In the genomic region with DNA sequence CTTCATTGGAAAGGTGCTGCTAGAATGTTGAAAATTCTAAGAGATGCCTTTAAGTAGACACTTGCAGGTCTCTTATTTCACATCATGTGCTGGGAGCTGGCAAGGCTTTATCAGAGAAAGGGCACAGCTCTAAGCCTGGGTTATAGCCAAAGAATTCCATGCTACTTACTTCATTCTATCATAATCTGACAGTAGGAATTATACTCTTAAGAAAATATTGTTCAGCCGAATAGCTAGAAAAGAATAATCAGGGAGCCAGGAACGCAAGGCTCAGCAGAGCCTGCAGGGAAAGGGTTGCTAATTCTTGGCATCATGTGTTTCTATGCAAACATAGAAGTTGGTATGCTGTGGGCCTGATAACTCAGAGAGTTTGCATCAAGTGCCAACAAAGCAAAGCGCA, we compare ENCODE assay signal across 18 mouse cellular contexts. TPM values are rescaled to one million over a fixed set of nuclear protein-coding genes. Genes with fewer than 3 reads are reported as not detected.
DNase-seq lines count a peak whose midpoint lies in the region; ATAC-seq and TF ChIP-seq lines count a peak whose summit lies in the region.
"Had no signal": no experiment of that assay in that cellular context is flagged by ENCODE, and none has a peak within 500 bp of the region (broad histone marks: within the 10 kb centered on the region; RNA-seq: fewer than 3 reads in every experiment).

No protein-coding gene starts in this region.

- H3K4me2 ChIP-seq in heart, postnatal 0 days (ENCODE audit: low read depth, low read length), result peak overlapping the region; percentile 11; the same call in 1 of the 2 replicates
- peak overlapping the region; percentile 12 for H3K4me2 ChIP-seq in myocyte (ENCODE audit: low read depth)
- H3K4me2 ChIP-seq: limb, embryonic 13.5 days; liver, embryonic 15.5 days; midbrain, embryonic 11.5 days had no signal

- no peak for TF ChIP-seq CTCF in heart, adult 2 months (IDR thresholded peaks at IDR 0.05)
- TF ChIP-seq CTCF in brain, embryonic 14.5 days (IDR thresholded peaks at IDR 0.05; ENCODE audit: borderline replicate concordance, extremely low read depth, insufficient read depth, insufficient read length), result no peak
- no peak for TF ChIP-seq CTCF in heart, postnatal 0 days (IDR thresholded peaks at IDR 0.05; ENCODE audit: low read depth)

- H3K4me3 ChIP-seq in heart, adult 2 months, result no peak overlapping the region
- no peak overlapping the region for H3K4me3 ChIP-seq in heart, embryonic 10.5 days
- H3K4me3 ChIP-seq in heart, postnatal 0 days (ENCODE audit: low read depth, low read length), result no peak overlapping the region
- H3K4me3 ChIP-seq in myocyte, result no peak overlapping the region
- H3K4me3 ChIP-seq: erythroblast, embryonic 14.5 days; layer of hippocampus, adult 2 months; left cerebral cortex, adult 2 months; limb, embryonic 13.5 days; liver, embryonic 15.5 days had no signal

- H3K27ac ChIP-seq in heart, adult 2 months, result peak overlapping the region; percentile 20; the same call in 1 of the 2 replicates
- H3K27ac ChIP-seq in heart, embryonic 10.5 days, result no peak overlapping the region
- peak overlapping the region; percentile 93 for H3K27ac ChIP-seq in heart, postnatal 0 days (ENCODE audit: low read depth)
- H3K27ac ChIP-seq: layer of hippocampus, adult 2 months; left cerebral cortex, adult 2 months; limb, embryonic 13.5 days; liver, embryonic 15.5 days had no signal

- no peak overlapping the region for H3ac ChIP-seq in myocyte (ENCODE audit: control insufficient read depth, insufficient read length)

- H3K36me3 ChIP-seq in heart, adult 2 months (ENCODE audit: control insufficient read depth, insufficient read depth, low read length), result no peaks in the 10 kb centered on the region
- no peaks in the 10 kb centered on the region for H3K36me3 ChIP-seq in heart, embryonic 10.5 days
- no peaks in the 10 kb centered on the region for H3K36me3 ChIP-seq in heart, postnatal 0 days (replicated peaks; ENCODE audit: control insufficient read depth, insufficient read depth, low read length)
- H3K36me3 ChIP-seq in myocyte (ENCODE audit: control insufficient read depth, insufficient read depth), result no peaks in the 10 kb centered on the region
- H3K36me3 ChIP-seq: limb, embryonic 13.5 days; liver, embryonic 15.5 days had no signal

- no peaks in the 10 kb centered on the region for H3K79me2 ChIP-seq in heart, adult 2 months (replicated peaks; ENCODE audit: control insufficient read depth, insufficient read depth, low read length)
- H3K79me2 ChIP-seq in myocyte (ENCODE audit: control insufficient read depth, insufficient read depth), result no peaks in the 10 kb centered on the region

- no peaks in the 10 kb centered on the region for H3K9me3 ChIP-seq in heart, embryonic 10.5 days
- no peaks in the 10 kb centered on the region for H3K9me3 ChIP-seq in heart, postnatal 0 days (replicated peaks; ENCODE audit: control insufficient read depth, low read length)
- H3K9me3 ChIP-seq: limb, embryonic 13.5 days; liver, embryonic 15.5 days had no signal

- 48% methylated on average over 3 of the region's 3 CpGs for WGBS in heart, adult 2 months
- WGBS in heart, embryonic 10.5 days, result 79% methylated on average over 3 of the region's 3 CpGs
- 16% methylated on average over 3 of the region's 3 CpGs for WGBS in heart, postnatal 0 days

- intact Hi-C loops in heart, adult 2 months (cut with DNase I), result loop anchor here (5.0 kb wide), 1 partner anchor 69 kb away; no protein-coding TSS in a partner anchor
- intact Hi-C loops in left cerebral cortex, postnatal 10 days (cut with DNase I), result no loop called here

- peaks cover 2% of the 10 kb centered on the region; the same call in 1 of the 2 replicates for H3K4me1 ChIP-seq in heart, adult 2 months (ENCODE audit: control insufficient read depth, insufficient read depth, low read length)
- 0 out of 2 replicates have a peak, but pooled peaks cover 9% of the 10 kb centered on the region for H3K4me1 ChIP-seq in heart, embryonic 10.5 days
- peaks cover 14% of the 10 kb centered on the region for H3K4me1 ChIP-seq in heart, postnatal 0 days (ENCODE audit: control insufficient read depth, insufficient read depth)
- H3K4me1 ChIP-seq: limb, embryonic 13.5 days; liver, embryonic 15.5 days had no signal

- no peak for TF ChIP-seq POLR2A in heart, adult 2 months (IDR thresholded peaks at IDR 0.05; ENCODE audit: insufficient read depth, low read depth, low read length)
- TF ChIP-seq POLR2A in brain, embryonic 14.5 days (IDR thresholded peaks at IDR 0.05; ENCODE audit: borderline replicate concordance, extremely low read depth, insufficient read depth, insufficient read length, poor library complexity, severe bottlenecking), result no peak
- TF ChIP-seq POLR2A in myocyte (IDR thresholded peaks at IDR 0.05; ENCODE audit: insufficient read length, low read depth), result no peak

- DNase-seq in heart, adult 2 months, result peak in 1 of 2 experiments; percentile 32
- DNase-seq in heart, embryonic 10.5 days (ENCODE audit: low spot score), result no peak
- peak; percentile 2 for DNase-seq in brain, embryonic 14.5 days (ENCODE audit: low read depth)
- peak; percentile 90 for DNase-seq in heart, postnatal 0 days (ENCODE audit: low spot score)
- DNase-seq in left cerebral cortex, postnatal 10 days (ENCODE audit: extremely low spot score in 1 of 2, low spot score in 2 of 2), result no peak
- DNase-seq in adrenal gland, adult 8-10 months, result no peak
- DNase-seq: B cell, adult 2 months; cerebellum, adult 9-10 months; gastrocnemius, postnatal 14 days had no signal

- no peak for TF ChIP-seq EP300 in heart, adult 2 months (IDR thresholded peaks at IDR 0.05; ENCODE audit: insufficient read depth, low read depth, low read length)
- TF ChIP-seq EP300 in heart, postnatal 0 days (IDR thresholded peaks at IDR 0.05; ENCODE audit: low read depth), result peak; percentile 81

- no peak overlapping the region for H3K9ac ChIP-seq in heart, adult 2 months (ENCODE audit: low read depth, low read length)
- H3K9ac ChIP-seq in heart, postnatal 0 days (replicated peaks; ENCODE audit: low read depth, low read length), result no peak overlapping the region
- H3K9ac ChIP-seq: limb, embryonic 13.5 days; liver, embryonic 15.5 days had no signal

- H3K27me3 ChIP-seq in heart, adult 2 months (ENCODE audit: control insufficient read depth, insufficient read depth, low read length), result no peaks in the 10 kb centered on the region
- H3K27me3 ChIP-seq in heart, embryonic 10.5 days (ENCODE audit: insufficient read depth, poor library complexity, severe bottlenecking), result no peaks in the 10 kb centered on the region
- H3K27me3 ChIP-seq in heart, postnatal 0 days (ENCODE audit: control insufficient read depth, insufficient read depth, low read length), result no peaks in the 10 kb centered on the region
- H3K27me3 ChIP-seq in myocyte (ENCODE audit: control insufficient read depth, insufficient read depth, insufficient read length), result no peaks in the 10 kb centered on the region
- H3K27me3 ChIP-seq: limb, embryonic 13.5 days; liver, embryonic 15.5 days had no signal

- peak; percentile 91 for ATAC-seq in heart, postnatal 0 days (ENCODE audit: insufficient read depth, low read depth)
- ATAC-seq: inflammation-experienced regulatory T-cells, adult 6 months had no signal

TF ChIP-seq in myocyte, 11 proteins besides CTCF, POLR2A, EP300 and RAD21:
- TF ChIP-seq SRF (IDR thresholded peaks at IDR 0.05; ENCODE audit: control insufficient read depth, insufficient read length, low read depth) (no peak), USF1 (IDR thresholded peaks at IDR 0.05; ENCODE audit: low read depth) (peak; percentile 55), REST (IDR thresholded peaks at IDR 0.05; ENCODE audit: insufficient read depth, insufficient read length) (no peak), POLR2AphosphoS2 (IDR thresholded peaks at IDR 0.05; ENCODE audit: insufficient read length, low read depth) (no peak)

RNA-seq across cellular contexts. Expression of a gene that starts 3.4 kb away (rescaled TPM):
- 10 to 100 TPM; 29.4 to 35.5 TPM for total RNA-seq in heart, adult 2 months (2021)
- polyA plus RNA-seq in heart, adult 2 months (2012; rRNA removed), result 13.4 and 24.3 TPM in 2 replicates
- 11.0 and 15.9 TPM in 2 replicates for polyA plus RNA-seq in heart, embryonic 10.5 days (2016; fragmentation: Nextera tagmentation; extraction: Ambion mirVana)
- polyA plus RNA-seq in brain, embryonic 14.5 days (2012; rRNA removed), result 0.53 and 0.83 TPM in 2 replicates
- total RNA-seq in heart, postnatal 0 days (2014; rRNA removed; ENCODE audit: low replicate concordance), result 69.2 and 71.9 TPM in 2 replicates
- 41.8 and 50.6 TPM in 2 replicates for polyA plus RNA-seq in heart, postnatal 0 days (2015; fragmentation: Nextera tagmentation; extraction: Ambion mirVana)
- polyA plus RNA-seq in myocyte (2012; fragmentation: generic; extraction: Trizol), result 122 TPM
- 1 to 10 TPM; 1.5 to 1.6 TPM for total RNA-seq in left cerebral cortex, postnatal 10 days (2021)
- under 1 TPM in 3 of 4 experiments, not detected in 1; 0.37 to 0.78 (median 0.46) TPM for total RNA-seq in adrenal gland, adult 8-10 months (2022)
- polyA plus RNA-seq: erythroblast, embryonic 14.5 days; inflammation-experienced regulatory T-cells, adult 6 months; small intestine, adult 2 months had no signal

Comparison
In these comparisons a context has a peak if more than half of its experiments do, and no peak if none do; other contexts are left out.
1. DNase-seq: peak in brain, embryonic 14.5 days (single experiment) and heart, postnatal 0 days (single experiment); none in heart, embryonic 10.5 days (single experiment), left cerebral cortex, postnatal 10 days (0 of 2) and adrenal gland, adult 8-10 months (single experiment).